Mouse (Mus musculus) liver, embryonic 14.5 days (tissue): ENCODE measurements around the gene Drosha.

ENCODE experiments used
- CTCF ChIP-seq: IDR thresholded peaks from 2 replicates; pipeline ENCODE4 v1.5.1; 2016; ENCODE audit warnings: antibody characterized with exemption, low read depth, control low read depth
- EP300 ChIP-seq: IDR thresholded peaks from 2 replicates; pipeline ENCODE4 v1.6.1; 2016; ENCODE audit warnings: antibody characterized with exemption, low read depth

DNA sequence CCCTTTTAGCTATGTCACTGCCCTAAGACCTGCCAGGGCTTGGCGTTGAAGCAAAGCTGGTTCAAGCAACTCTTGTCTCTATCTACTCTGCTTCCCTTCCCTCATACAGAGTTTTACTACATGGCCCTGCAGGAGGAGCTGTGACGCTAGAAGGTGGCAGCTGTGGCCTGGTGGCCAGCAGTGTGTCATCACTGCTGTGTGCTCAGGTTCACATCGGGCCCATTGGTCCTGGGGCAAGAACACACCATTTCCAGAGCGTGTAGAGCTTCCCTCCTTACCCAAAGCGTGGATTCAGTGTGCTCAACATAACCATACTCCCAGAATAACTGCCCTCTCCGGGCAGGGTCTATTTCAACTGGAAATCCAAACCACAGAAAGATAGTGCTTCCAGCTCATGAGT lies 97.3 kb downstream of the Drosha start:
- TF ChIP-seq CTCF (0 out of 2 replicates have a peak, but pooled peaks have one; percentile 25), EP300 (no peak)
